Mouse (Mus musculus) embryonic facial prominence, embryonic 14.5 days (tissue): ENCODE results near the gene Zbtb20. TPM values are rescaled to one million over a fixed set of nuclear protein-coding genes. Genes with fewer than 3 reads are reported as not detected.

ENCODE experiments used
- ATAC-seq: fragments of 200-750 bp; cut with Nextera tagmentation; 2 replicates; pipeline ENCODE4 v1.8.0; 2017; ENCODE audit warnings: low read depth, moderate number of reproducible peaks, moderate TSS enrichment
- DNase-seq: peaks from one replicate; pipeline ENCODE4 v3.0.0-alpha.2; 2015; ENCODE audit warnings: low spot score
- H3K27ac ChIP-seq: fragments of 300-500 bp; sonication (generic); replicated peaks from 2 replicates; pipeline ENCODE4 v1.5.1; 2014; ENCODE audit warnings: low read depth, mild to moderate bottlenecking, low read length, moderate library complexity
- H3K27me3 ChIP-seq: fragments of 300-500 bp; sonication (generic); replicated peaks from 2 replicates; pipeline ENCODE4 v1.6.1; 2014; ENCODE audit warnings: low read length; ENCODE audit not compliant: control insufficient read depth, insufficient read depth
- H3K36me3 ChIP-seq: fragments of 300-500 bp; sonication (generic); 2 replicates; pipeline ENCODE4 v1.6.1; 2014; ENCODE audit warnings: low read length, mixed read lengths; ENCODE audit not compliant: control insufficient read depth, insufficient read depth
- H3K4me1 ChIP-seq: fragments of 300-500 bp; sonication (generic); 2 replicates; pipeline ENCODE4 v1.6.1; 2014; ENCODE audit warnings: antibody characterized with exemption, low read length; ENCODE audit not compliant: control insufficient read depth, insufficient read depth
- H3K4me2 ChIP-seq: fragments of 300-500 bp; sonication (generic); 2 replicates; pipeline ENCODE4 v1.6.1; 2014; ENCODE audit warnings: low read depth, mild to moderate bottlenecking, low read length, moderate library complexity, mixed read lengths
- H3K4me3 ChIP-seq: fragments of 300-500 bp; sonication (generic); 2 replicates; pipeline ENCODE4 v1.5.1; 2014; ENCODE audit warnings: low read depth, mild to moderate bottlenecking, low read length
- H3K9ac ChIP-seq: fragments of 300-500 bp; sonication (generic); 2 replicates; pipeline ENCODE4 v1.6.1; 2014; ENCODE audit warnings: low read depth, mild to moderate bottlenecking, low read length, moderate library complexity, mixed read lengths
- H3K9me3 ChIP-seq: fragments of 300-500 bp; sonication (generic); 2 replicates; pipeline ENCODE4 v1.6.1; 2016; ENCODE audit warnings: low read length; ENCODE audit not compliant: control insufficient read depth
- WGBS: fragments of 180-500 bp; shearing (Covaris S2); extraction: QIAGEN DNeasy Blood & Tissue Kit; methylation state at CpG from one replicate; pipeline ENCODE4 v1.1.7; 2014; 5-methylcytosine and 5-hydroxymethylcytosine counted together
- polyA plus RNA-seq: library from polyadenylated mRNA; unstranded; fragments of >200 nt; fragmentation: Nextera tagmentation; extraction: Ambion mirVana; gene quantifications from 2 replicates; pipeline ENCODE4 v1.2.1, GENCODE M21; 2014

The Zbtb20 gene
- polyA plus RNA-seq, 1 experiment from 2014 or later = 20.6 TPM

DNA sequence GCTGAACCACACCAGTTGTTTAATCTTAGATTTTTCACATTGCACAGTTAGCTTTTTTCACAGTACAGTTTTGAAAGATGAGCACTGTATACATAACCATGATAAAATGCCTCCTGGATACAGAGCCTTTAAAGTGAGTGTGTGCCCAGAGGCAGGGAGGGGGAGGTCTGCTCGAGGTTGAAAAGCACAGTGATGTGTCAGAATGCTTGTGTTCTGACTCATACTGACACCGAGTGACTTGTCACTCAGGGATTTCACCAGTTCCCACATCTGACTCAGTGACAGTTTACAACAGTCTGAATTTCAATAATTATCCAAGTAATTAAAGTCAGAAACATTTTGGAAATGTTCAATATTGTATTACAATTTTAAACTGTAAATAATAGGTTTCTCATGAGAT, 377.4 kb downstream of the Zbtb20 start:
- Histone ChIP-seq H3K4me3 (no peak overlapping the region), H3K27me3 (no peaks in the 10 kb centered on the region), H3K9ac (no peak overlapping the region), H3K9me3 (no peaks in the 10 kb centered on the region), H3K4me2 (no peak overlapping the region), H3K4me1 (no peaks in the 10 kb centered on the region), H3K36me3 (no peaks in the 10 kb centered on the region), H3K27ac (no peak overlapping the region)
- DNase-seq (no peak), ATAC-seq (no peak)
- WGBS = 19% methylated on average over 2 of the region's 2 CpGs

- Histone ChIP-seq H3K36me3 (no peaks in the 10 kb centered on the region), H3K27me3 (no peaks in the 10 kb centered on the region), H3K4me1 (no peaks in the 10 kb centered on the region), H3K4me3 (no peak overlapping the region), H3K4me2 (no peak overlapping the region), H3K9me3 (no peaks in the 10 kb centered on the region), H3K27ac (no peak overlapping the region), H3K9ac (no peak overlapping the region)
- 87% methylated on average over 4 of the region's 4 CpGs for WGBS
- ATAC-seq = no peak
- DNase-seq = no peak
Observed at GRCm38 (mm10) chr16:43253746-43254145, 378.1 kb downstream of the Zbtb20 start.

DNA sequence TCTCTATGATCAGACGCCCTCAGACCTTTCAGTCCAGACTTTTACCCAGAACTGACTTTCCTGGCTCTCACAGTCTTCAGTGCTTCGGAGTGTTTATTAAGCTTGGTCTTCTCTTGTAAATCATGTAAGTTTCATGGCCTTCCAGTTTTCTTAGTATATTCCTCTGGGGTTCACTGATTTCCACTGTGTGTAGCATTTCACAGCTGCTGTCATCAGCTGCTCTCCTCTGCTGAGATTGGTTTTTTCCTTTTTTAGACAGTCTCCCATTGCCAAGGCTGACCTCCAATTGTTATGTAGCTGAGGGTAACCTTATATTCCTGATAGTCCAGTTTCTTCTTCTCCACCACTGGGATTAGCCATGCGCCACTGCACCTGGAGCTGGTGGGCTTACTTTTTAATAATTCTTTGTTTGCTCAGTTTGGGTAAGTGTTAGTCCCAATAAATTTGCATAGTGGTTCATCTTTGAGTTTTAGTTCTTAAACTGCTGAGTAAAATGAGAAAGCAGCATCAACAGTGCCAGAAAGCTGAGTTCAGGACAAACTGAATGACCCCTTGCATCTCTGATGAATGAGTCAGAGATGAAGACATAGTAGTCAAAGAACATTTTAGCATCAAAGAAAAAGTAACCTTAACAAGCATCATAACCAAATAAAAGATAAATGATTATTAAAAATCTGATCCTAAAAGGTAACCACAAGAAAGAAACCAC, 380.7 kb downstream of the Zbtb20 start:
- Histone ChIP-seq H3K36me3 (no peaks in the 10 kb centered on the region), H3K27ac (no peak overlapping the region), H3K4me3 (no peak overlapping the region), H3K9ac (no peak overlapping the region), H3K4me1 (no peaks in the 10 kb centered on the region), H3K27me3 (no peaks in the 10 kb centered on the region), H3K9me3 (no peaks in the 10 kb centered on the region), H3K4me2 (no peak overlapping the region)
- DNase-seq (peak; percentile 47), ATAC-seq (peak; percentile 63)
- WGBS = 66% methylated on average over 3 of the region's 3 CpGs

DNA sequence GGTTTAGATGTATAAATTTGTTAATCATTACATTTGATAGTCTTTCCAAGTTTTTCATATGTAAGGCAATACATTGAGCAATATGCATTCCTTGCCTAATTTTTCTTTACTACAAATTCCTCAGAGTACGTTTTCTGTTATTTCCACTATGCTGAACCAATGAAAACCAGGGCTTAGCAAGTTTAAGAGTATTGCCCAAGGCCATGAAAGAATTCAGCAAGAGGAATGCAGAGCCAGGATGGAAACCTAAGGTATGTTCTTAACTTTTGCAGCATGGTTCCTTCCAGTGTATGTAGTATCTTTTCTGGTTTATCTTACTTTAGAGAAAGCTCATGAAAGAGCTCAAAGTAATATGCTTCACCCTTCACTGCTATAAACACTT, 381.2 kb downstream of the Zbtb20 start:
- no peaks in the 10 kb centered on the region for H3K36me3 ChIP-seq
- no peak overlapping the region for H3K4me2 ChIP-seq
- no peak for DNase-seq
- H3K27ac ChIP-seq = no peak overlapping the region
- ATAC-seq = no peak
- no peaks in the 10 kb centered on the region for H3K9me3 ChIP-seq
- WGBS = 21% methylated on average over 1 of the region's 1 CpGs
- no peak overlapping the region for H3K4me3 ChIP-seq
- H3K4me1 ChIP-seq = no peaks in the 10 kb centered on the region
- no peak overlapping the region for H3K9ac ChIP-seq
- H3K27me3 ChIP-seq = no peaks in the 10 kb centered on the region

- H3K27ac ChIP-seq = no peak overlapping the region
- DNase-seq = no peak
- no peak overlapping the region for H3K9ac ChIP-seq
- H3K4me1 ChIP-seq = no peaks in the 10 kb centered on the region
- H3K9me3 ChIP-seq = no peaks in the 10 kb centered on the region
- H3K4me3 ChIP-seq = no peak overlapping the region
- ATAC-seq = no peak
- no peaks in the 10 kb centered on the region for H3K36me3 ChIP-seq
- WGBS = 29% methylated on average over 1 of the region's 1 CpGs
- H3K4me2 ChIP-seq = no peak overlapping the region
- no peaks in the 10 kb centered on the region for H3K27me3 ChIP-seq
Observed at GRCm38 (mm10) chr16:43259466-43259865, 383.8 kb downstream of the Zbtb20 start.

- H3K9me3 ChIP-seq = no peaks in the 10 kb centered on the region
- ATAC-seq (no peak), DNase-seq (no peak)
- H3K4me3 ChIP-seq = no peak overlapping the region
- WGBS = 68% methylated on average over 2 of the region's 2 CpGs
- no peaks in the 10 kb centered on the region for H3K4me1 ChIP-seq
- H3K36me3 ChIP-seq = no peaks in the 10 kb centered on the region
- H3K27me3 ChIP-seq = no peaks in the 10 kb centered on the region
- H3K27ac ChIP-seq = no peak overlapping the region
- H3K4me2 ChIP-seq = no peak overlapping the region
- no peak overlapping the region for H3K9ac ChIP-seq
Observed at GRCm38 (mm10) chr16:43260862-43261261, 385.2 kb downstream of the Zbtb20 start.

GRCm38 (mm10) chr16:43274057-43274595, 398.4 kb downstream of the Zbtb20 start:
- Histone ChIP-seq H3K4me3 (no peak overlapping the region), H3K36me3 (no peaks in the 10 kb centered on the region), H3K4me2 (no peak overlapping the region), H3K27me3 (no peaks in the 10 kb centered on the region), H3K9me3 (no peaks in the 10 kb centered on the region), H3K4me1 (no peaks in the 10 kb centered on the region), H3K27ac (no peak overlapping the region), H3K9ac (no peak overlapping the region)
- DNase-seq (no peak), ATAC-seq (no peak)
- WGBS = 42% methylated on average over 2 of the region's 2 CpGs

DNA sequence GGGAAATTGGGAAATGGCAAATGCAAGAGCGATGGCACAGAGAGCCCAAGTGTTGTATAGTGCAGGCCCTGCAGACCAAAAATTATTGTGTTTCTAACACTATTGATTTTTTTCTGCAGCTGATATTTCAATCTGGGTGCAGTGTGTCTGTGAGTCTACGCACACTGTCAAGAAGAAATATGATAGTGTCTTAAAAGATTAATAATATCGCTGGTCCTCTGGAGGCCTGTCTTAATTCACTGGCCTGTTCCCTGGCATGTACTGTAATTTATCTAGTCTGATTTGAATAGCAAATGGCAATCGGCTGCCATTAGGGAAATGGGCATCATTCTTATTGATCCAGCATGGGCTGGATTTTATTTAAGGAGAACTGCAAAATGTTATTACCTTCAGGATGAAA, 401.1 kb downstream of the Zbtb20 start:
- ATAC-seq = no peak
- WGBS = 82% methylated on average over 4 of the region's 4 CpGs

GRCm38 (mm10) chr16:43286319-43286718, 410.6 kb downstream of the Zbtb20 start:
- H3K9ac ChIP-seq = no peak overlapping the region
- peak; percentile 29 for DNase-seq
- H3K4me2 ChIP-seq = no peak overlapping the region
- no peak overlapping the region for H3K4me3 ChIP-seq
- 81% methylated on average over 1 of the region's 1 CpGs for WGBS
- H3K27me3 ChIP-seq = no peaks in the 10 kb centered on the region
- ATAC-seq = no peak
- no peaks in the 10 kb centered on the region for H3K36me3 ChIP-seq
- no peak overlapping the region for H3K27ac ChIP-seq
- H3K9me3 ChIP-seq = no peaks in the 10 kb centered on the region
- no peaks in the 10 kb centered on the region for H3K4me1 ChIP-seq

More for the DNA sequence above, 401.1 kb downstream of the Zbtb20 start:
- Histone ChIP-seq H3K36me3 (no peaks in the 10 kb centered on the region), H3K4me3 (no peak overlapping the region), H3K4me2 (no peak overlapping the region), H3K9me3 (no peaks in the 10 kb centered on the region), H3K27ac (no peak overlapping the region), H3K4me1 (no peaks in the 10 kb centered on the region), H3K9ac (no peak overlapping the region), H3K27me3 (no peaks in the 10 kb centered on the region)
- DNase-seq = no peak
